Mouse (Mus musculus) skeletal muscle tissue, adult 2 months (tissue): ENCODE measurements at regions not wholly inside any gene's neighbourhood (a gene's known extent, or its start where the extent isn't known, plus 50 kb on each side); places are given as distances from the start of the nearest gene placed in this dataset.

Experiments
- DNase-seq: peaks from one replicate; pipeline ENCODE4 v3.0.0-alpha.2; 2012; ENCODE audit warnings: low read depth, low spot score

DNA sequence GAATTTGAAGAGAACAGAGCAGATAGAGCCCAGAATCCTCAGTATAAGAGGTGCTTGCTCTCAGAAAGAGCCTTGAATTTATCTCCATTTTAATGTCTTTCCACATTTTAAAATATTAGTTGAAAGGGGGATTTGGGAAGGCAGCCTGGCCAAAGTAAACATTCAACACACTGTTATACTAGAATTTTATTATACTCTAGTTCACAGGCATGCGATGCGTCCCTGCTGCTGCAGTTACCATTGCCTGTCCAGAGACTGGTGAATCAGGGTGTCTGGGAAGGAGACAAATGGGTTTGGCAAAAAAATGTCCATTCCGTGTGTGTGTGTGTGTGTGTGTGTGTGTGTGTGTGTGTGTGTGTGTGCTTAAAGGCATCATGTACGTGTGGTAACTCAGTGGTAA is 675.1 kb upstream of the Sox9 start:
- DNase-seq = no peak

DNA sequence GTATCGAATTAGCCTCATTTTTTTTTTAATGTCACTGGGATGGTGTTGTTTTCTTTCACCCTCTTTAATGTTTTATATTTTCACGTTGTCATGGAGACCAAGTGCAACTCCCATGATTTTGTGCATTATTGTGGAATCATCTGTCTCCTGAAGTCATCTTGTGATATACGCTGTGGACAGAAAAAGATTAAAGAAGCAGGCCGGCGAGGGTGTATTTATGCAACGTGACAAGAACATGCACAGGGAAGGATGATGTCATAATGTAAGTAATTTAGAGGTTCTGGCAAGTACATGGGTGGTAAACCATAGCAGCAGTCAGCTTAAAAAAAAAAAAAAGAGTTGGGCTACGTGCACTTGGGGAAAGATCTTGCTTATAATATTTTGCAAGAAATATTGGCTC is 674.7 kb upstream of the Sox9 start:
- no peak for DNase-seq

DNA sequence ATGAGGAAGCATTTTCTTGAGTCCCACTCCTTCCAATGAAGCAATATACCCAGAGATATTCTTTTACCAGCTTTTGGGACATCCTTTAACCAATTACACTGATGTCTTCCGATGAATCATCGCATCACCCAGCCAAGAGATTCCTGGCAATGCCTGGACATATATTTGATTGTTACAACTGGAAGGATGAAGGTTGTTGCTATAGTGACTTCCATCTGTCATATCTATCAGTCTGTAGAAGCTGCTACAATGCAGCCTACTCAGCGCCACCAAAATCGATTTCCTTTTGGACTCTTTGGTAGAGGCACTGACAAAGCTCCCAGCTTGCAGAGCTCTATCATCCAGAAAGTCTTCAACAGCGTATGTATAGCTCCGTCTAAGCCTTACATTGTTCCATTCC is 661.0 kb upstream of the Sox9 start:
- DNase-seq = no peak

DNA sequence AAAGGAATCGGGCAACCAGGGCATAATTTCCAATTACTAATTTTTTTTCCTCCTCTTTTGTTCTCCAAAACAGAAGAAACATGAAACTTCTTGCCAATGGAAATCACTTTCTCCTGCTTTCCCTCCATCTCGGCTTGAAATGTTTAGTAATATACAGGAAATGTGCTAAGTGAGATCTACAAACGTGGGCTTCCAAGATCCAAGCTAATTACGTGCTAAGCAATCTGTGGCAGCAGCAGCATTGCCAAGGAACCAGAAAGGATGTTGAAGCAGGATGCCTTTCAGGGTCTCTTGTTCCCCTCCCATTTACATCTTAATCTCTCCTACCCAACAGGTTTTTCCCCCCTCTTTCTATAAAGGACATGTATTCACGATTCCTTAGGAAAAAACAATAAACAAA is 660.2 kb upstream of the Sox9 start:
- no peak for DNase-seq

DNA sequence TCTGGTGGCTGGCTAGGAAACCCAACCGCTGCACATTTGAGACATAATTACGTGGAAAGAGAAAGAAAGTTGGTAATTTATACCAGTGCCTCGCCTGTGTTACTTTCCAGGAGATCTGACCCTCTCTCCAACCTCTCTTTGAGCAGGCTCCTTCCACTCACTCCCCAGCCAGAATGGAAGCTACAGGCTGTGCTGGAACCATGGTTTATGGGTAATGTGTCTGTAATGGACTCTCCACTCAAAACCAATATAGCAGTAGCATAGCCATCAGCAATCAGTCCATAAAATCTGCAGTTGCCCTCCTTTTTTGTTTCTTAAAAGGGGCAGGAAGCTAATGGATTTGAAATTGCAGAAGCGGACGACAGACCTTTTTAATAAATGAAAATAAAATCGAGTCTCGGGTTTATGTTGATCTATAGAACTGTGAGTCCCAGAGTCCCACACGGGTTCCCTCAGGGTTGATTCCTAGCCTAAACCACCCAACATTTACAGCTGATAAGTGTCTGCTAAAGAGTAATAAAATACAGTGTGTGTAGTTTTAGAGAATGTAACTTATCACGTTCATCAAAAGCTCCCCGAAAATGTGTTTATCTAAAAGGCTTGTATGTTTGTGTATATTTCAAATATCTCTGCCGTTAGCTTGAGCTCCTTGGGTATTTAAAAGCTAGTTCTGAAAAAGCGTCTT is 656.6 kb upstream of the Sox9 start:
- DNase-seq = no peak

DNA sequence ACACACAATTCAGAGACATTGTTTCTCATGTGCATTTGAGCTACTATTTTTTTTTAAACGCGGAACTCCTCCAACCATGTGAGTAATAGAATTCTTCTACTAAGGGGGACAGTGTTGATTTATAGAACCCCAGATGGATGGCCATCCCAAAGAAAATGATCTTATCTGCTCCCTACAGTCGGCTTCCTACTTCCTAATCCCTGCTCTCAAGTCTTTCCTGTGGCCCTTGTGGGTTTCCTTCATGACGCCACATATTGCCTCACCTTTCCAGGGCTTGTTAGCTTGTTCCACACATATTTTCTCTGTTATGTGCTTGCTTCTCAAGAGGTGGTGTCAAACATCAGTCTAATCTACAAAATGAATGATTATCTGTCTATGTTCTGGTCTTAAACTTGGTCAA is 651.9 kb upstream of the Sox9 start:
- no peak for DNase-seq

DNA sequence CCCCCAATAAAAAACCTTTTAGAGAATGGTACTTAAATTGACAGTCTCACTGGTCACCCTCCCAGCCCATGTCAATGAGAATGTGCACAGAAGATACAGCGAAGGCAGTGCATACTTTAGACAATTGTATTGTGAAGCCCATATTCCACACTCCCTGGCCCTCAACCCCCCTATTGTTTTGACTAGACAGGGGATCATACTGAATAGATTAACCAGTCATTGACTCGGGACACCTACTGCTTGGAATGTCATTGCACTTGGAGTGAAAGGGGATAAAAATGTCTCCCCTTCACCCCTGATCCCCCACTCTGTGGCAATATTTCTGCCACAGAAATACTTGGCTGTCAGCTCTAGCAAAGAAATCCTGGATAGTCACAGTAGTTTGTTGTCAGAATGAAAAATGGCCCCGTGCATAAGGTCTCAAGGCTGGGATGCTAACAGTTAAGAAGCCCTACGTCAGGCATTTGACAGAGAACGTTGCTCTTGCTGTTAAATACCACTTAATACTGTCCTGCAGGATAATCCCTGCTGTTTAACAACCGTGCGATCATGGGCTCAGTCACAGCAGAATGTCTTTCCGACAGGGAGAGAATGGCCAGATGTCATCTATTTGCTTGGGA is 644.5 kb upstream of the Sox9 start:
- DNase-seq = no peak

DNA sequence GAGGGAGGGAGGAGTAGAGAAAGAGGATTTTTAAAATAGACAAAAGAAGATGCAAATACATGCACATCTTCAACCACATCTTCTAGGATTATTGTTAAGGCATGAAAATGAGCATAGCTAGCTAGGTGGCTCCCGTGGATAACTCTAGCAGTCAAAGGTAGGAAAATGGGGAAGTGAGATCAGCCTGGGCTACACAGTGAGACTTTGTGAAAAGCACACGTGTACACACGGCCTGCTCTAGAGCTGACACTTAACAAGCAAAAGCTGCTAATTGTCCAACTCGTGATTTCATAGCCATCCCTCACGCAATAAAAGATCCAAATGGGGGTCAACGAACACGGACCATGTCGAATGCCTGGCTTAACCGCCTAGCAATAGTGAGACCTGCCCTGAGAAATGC is 642.0 kb upstream of the Sox9 start:
- DNase-seq = no peak

DNA sequence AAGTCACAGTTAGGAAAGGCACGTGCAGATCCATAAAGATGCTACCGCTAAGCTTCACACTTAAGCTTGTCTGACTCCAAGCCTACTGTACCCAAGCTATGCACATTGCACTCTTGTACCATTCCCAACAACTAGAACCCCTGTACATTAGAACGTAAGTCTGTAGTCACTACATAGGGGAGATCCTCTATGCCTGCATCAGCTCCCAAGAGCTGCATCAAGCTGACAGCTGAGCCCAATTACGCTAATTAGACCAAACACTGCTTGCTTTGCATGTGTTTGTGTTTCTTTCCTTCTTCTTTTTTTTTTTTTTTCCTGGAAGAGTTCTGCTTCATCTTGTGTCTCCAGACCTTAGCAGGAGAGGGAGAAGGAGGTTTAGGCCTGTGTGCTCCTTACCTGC is 641.5 kb upstream of the Sox9 start:
- no peak for DNase-seq

DNA sequence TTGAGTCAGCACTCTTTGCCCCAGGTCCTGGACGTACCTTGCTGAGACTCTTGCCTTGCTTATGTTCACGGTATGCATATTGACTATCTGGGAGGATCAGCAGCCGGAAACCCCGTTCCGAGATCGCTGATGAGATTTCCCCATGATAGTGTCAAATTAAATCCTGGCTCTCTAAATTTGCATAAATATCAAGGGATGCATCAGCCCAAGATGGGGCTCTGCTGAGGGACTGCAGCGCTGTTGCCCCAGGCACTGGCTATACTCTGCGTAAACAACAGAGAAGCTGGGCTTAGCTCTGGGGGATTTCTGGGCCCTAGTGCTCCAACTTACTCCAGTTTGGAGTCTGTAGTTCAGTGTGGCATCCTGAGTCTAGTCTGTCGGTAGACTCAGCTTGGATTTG is 641.1 kb upstream of the Sox9 start:
- no peak for DNase-seq

DNA sequence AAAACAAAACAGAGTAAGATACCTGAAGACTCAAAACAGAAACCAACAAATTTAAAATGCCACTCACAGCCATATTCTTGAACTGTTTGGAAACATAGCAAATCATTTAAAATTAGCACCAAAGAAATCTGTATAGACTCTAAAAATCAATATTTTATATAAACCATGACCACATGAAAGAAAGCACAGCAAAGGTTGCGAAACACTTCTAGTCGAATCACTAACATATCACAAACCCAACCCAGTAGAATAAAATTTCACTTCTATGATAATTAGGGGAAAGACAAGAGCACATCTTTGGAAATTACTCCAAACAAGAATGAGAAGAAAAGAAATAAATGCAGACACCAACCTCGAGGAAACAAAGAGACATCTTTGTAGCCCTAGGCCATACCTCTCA is 630.0 kb upstream of the Sox9 start:
- no peak for DNase-seq

DNA sequence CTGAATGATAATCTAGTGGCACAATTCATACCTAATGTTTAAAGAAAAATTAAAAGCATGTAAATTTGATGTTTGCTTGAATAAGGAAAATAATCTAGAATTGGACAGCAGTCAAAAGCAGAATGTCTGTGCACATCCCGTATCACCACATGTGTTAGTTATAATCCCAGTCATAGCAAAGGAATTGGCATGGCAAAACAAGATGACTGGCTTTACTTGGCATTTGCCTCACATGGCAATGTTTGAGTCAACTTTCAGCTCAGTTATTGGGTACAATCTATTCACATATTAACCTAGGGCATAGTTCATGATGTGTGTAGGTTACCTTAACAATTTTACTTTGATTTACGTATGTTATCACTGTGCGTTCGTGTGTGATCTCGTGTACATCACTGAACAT is 628.8 kb upstream of the Sox9 start:
- DNase-seq = no peak

DNA sequence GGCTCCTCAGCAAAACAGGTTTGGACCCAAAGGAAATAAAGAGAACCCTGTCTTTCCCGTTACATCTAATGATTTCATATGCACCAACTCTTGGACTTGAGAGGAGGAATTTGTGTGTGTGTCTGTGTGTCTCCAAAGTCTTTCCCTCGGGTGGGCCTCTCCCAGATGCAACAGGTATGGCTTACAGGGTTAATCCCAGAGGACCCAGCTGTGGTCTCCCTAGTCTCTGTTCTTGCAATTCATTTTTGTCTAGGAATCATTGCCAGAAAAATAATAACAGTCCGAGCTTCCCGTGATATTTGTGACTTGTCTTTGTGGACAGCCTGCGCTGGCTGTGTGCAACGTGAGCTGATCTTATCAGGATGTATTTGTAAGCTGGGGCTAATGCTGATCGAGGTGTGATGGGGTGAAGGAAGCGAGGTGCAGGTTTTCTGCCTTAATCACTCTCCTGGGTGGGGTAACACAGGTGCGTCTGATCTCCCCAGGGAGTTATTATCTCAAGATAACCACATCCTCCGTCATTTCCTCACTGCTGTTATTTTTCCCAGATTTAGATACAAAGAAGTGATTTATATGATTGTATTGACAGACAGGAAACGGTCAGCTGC is 627.2 kb upstream of the Sox9 start:
- no peak for DNase-seq

DNA sequence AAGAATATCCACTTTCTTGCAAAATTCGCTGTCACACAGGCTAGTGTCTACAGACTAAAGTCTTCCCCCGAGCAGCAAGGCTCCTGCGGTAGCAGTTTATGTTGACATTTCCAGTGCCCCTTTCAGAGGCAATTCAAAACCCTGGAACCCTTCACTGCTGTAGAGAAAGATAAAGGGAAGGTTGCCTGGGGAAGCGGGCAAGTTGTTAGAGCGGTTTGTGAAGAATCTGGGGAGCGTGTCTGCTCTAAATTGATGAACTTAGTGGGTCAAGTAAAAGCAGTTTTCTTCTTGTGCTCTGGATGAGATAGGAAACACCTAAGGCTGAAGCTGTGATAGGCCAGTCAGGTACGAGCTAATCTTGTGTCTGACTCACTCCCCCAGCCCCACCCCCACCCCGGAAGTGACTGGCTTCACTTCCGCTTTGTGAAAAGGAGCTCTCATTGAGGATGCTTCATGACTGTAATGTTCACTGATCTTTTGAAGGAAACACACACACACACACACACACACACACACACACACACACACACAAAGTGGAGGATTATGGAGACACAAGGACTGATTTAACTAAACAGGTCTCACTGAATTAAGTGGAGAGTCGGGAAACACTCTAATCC is 626.6 kb upstream of the Sox9 start:
- no peak for DNase-seq

DNA sequence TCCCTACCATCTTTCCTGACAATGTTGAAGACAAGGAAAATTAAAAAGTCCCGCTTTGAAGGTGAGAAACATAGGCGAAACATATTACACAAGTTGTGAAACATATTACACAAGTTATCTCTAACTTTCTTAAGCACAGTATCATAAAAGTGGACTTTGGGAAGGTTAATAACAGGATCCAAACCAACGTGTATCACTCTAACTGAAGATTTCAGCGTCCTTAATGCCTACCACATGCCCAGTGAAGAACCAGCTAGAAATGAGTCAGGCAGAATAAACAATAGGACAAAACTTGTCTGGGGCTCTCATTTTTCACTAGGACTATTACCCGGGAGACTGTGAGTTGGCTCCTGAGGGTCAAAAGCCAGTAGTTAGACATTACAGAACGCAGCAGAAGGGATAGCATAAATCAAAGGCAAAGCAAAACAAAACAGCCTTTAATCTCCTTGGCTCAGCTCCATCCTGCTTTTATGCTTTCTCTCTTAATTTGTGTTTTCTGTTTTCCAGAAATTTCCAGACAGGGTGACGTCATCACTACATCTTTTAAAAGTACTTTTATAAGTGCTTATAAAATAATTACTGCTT is 618.3 kb upstream of the Sox9 start:
- DNase-seq = no peak

DNA sequence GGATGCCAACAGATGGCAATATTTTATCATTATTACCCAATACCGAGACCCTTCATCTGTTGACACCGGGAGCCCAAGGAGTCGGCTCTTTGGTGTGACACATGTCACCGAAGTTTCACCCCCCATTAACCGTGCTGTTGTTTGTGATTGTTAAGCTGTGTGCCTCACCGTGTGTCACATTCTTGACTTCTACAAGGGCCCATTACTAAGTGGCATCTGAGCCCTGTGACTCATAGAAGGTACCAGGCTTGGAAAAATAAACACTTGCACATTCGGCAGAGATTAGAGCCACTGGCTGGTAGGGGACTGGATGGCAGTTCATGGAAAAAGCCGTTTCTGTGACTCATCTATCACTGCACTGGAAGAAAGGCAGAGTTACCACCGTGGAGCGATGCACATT is 608.4 kb upstream of the Sox9 start:
- no peak for DNase-seq

DNA sequence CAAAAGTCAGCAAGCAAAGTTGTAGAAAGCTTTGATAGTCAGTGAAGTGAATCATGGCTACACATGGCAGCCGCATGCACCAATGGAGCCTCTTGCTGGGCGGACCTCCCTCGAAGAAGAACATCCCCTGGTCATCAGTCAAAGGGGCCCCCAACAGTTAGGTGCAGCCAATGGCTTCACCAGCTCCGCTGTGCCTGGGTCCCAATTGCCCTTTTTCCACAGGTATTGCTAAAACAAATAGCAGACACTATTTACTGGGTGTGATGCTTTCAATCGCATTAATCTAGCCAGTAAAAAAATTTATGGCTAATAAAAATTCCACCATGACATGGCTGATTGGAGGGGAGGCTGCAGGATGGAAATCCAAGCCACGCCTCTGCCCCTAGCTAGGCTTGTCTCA is 606.7 kb upstream of the Sox9 start:
- no peak for DNase-seq

DNA sequence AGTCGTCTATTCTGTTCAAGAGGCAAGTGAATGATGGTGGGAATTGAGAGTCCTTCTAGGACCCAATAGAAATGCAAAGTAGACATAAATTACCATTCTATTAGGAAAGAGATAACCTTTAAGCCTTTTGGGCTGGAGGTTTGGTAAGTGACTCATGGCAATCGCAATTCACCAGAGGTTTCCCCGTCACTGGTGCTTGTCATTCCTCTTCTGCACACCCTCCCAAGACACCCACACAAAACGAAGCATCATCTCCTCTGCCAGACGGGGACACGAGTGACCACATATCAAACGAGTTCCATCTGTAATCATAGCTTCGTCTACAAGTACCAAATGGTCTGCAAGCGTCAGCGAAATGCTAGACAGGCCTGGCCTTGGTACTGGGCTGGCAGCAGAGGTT is 601.4 kb upstream of the Sox9 start:
- DNase-seq = peak; percentile 19

DNA sequence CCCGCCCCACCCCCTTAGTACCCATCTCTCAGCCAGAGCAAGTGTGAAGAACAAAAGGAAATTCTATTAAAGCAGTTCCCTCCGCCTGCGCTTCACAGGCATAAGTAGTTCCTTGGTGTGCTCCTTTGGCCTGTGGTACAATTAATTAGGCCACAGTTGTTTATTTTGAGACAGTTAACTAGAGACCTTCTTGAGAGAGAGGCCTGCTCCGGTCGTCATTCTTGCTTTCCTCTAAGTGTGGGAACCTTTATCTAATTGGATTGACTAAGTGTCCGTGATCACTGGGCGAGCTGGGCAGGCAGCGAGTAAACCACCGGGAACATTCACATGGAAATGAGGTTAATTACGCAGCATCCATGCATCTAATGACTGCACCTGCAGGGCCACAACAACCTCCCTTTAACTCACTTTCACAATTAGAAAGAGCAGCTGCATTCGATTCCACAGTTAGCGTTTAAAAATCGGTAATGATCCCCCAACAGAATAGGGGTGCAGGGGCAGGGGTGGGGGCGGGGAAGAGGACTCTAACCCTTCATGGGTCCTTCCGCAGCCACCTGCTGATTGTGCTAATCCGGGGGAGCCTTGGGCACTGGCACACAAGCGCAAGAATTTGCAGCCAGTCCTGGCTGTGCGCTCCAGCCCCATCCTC is 584.3 kb upstream of the Sox9 start:
- DNase-seq = no peak

DNA sequence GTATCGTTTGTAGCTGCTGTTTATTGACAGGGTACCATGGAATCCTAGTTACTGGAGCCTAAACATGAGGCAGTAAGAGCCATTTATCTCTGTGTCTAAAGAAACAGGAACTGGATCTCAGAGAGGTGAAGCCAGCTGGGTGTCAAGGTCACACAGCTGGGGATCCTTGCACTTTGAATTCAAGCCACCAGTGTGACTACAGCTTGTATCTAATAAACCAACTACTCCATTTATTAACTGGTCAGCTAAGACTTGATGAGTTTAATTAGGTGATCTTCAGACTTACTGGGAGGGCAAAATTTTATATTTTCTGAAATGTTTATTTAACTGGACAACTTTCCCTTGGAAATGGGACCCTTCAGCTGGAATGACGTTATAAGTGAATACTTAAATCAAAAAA is 577.5 kb upstream of the Sox9 start:
- no peak for DNase-seq

DNA sequence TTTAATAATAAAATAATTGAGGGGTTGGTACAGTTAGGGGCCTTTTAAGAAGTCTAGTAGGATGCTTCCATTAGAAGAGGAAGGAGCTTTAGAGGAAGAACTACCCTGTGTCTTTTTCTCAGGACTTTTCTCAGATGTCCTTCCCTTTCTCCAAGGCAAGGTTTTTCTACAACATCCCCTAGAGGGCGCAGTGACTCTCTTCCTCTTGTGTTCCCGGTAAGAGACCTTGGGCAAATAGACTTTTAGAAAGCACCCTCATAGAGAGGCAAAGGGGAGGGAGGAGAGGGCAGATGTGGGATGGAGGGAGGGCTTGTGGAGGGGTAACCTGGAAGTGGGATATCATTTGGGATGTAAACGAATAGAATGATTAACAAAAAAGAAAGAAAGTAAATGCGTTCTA is 572.6 kb upstream of the Sox9 start:
- peak; percentile 8 for DNase-seq

DNA sequence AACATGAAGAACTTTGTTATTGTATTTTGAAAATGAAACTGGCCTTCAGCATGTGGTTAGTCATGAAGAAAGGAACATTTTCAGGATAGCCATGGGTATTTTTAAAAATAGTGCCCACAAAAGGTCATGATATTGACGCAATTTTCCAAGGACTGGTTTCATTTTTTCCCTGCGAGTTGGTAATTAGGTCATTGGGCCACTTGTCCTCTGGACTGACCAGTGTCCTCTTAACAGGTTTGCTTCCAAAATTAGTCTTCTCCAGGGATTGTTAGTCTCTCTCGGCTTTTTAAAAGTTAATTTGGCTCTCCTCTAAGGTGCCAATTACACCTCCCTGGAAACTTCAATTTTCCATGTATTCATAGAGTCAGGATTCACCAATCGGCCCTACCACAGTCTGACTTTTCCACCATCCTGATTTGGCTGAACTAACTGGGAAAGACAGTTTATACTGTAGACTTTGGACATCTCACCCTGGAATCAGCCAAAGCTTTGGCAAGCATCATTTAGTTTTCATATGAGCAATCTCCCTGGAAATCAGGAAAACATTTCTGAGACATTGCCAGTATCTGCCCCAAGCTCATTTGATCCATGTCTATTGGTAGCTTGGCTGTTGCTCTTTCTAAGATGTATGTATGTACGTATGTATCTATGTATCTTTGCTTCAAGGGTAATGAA is 562.8 kb upstream of the Sox9 start:
- no peak for DNase-seq
